Mouse (Mus musculus): Measurements from ENCODE around the gene Kctd3. TPM values are rescaled to one million over a fixed set of nuclear protein-coding genes. Genes with fewer than 3 reads are reported as not detected.

Kctd3 gene
- polyA plus RNA-seq (2012; rRNA removed) = 51.4 and 59.1 TPM in 2 replicates

GRCm38 (mm10) chr1:189007239-189007979, at the start of gene Kctd3:
Gene Kctd3 (minus strand): TSS chr1:189007841.

Measured in colon, adult 2 months (tissue).